9 mouse cellular contexts compared by ENCODE assay signal in genomic region chr5:99348257-99348849, GRCm38 (mm10).
DNase-seq lines count a peak whose midpoint lies in the region; ATAC-seq lines count a peak whose summit lies in the region.
"Had no signal": no experiment of that assay in that cellular context is flagged by ENCODE, and none has a peak within 500 bp of the region (broad histone marks: within the 10 kb centered on the region; RNA-seq: fewer than 3 reads in every experiment).

No protein-coding gene starts in this region.

- WGBS in kidney, embryonic 16.5 days: 79% methylated on average over 8 of the region's 8 CpGs
- 77% methylated on average over 8 of the region's 8 CpGs for WGBS in intestine, embryonic 15.5 days

- peaks cover 3% of the 10 kb centered on the region; the same call in 1 of the 2 replicates for H3K4me1 ChIP-seq in kidney, embryonic 16.5 days (ENCODE audit: insufficient read depth, low read length)
- no peaks in the 10 kb centered on the region for H3K4me1 ChIP-seq in intestine, embryonic 15.5 days (replicated peaks)

- H3K9me3 ChIP-seq in kidney, embryonic 16.5 days (ENCODE audit: low read length): no peaks in the 10 kb centered on the region
- no peaks in the 10 kb centered on the region for H3K9me3 ChIP-seq in intestine, embryonic 15.5 days
- H3K9me3 ChIP-seq: limb, embryonic 13.5 days had no signal

- H3K27me3 ChIP-seq in kidney, embryonic 16.5 days (ENCODE audit: insufficient read depth, low read length): 0 out of 2 replicates have a peak, but pooled peaks cover 2% of the 10 kb centered on the region
- H3K27me3 ChIP-seq in intestine, embryonic 15.5 days (replicated peaks): no peaks in the 10 kb centered on the region
- H3K27me3 ChIP-seq: limb, embryonic 13.5 days had no signal

- H3K9ac ChIP-seq in kidney, embryonic 16.5 days (replicated peaks; ENCODE audit: low read length): no peak overlapping the region
- no peak overlapping the region for H3K9ac ChIP-seq in intestine, embryonic 15.5 days
- H3K9ac ChIP-seq: limb, embryonic 13.5 days had no signal

- H3K4me3 ChIP-seq in kidney, embryonic 16.5 days (ENCODE audit: low read length): no peak overlapping the region
- no peak overlapping the region for H3K4me3 ChIP-seq in intestine, embryonic 15.5 days (replicated peaks)
- H3K4me3 ChIP-seq: limb, embryonic 13.5 days had no signal

- ATAC-seq in kidney, embryonic 16.5 days (ENCODE audit: low FRiP score, low TSS enrichment): no peak
- ATAC-seq in intestine, embryonic 15.5 days: no peak

- no peak overlapping the region for H3K27ac ChIP-seq in kidney, embryonic 16.5 days (ENCODE audit: low read length)
- no peak overlapping the region for H3K27ac ChIP-seq in intestine, embryonic 15.5 days
- H3K27ac ChIP-seq: limb, embryonic 13.5 days had no signal

- no peaks in the 10 kb centered on the region for H3K36me3 ChIP-seq in kidney, embryonic 16.5 days (ENCODE audit: insufficient read depth, low read length)
- H3K36me3 ChIP-seq in intestine, embryonic 15.5 days: no peaks in the 10 kb centered on the region
- H3K36me3 ChIP-seq: limb, embryonic 13.5 days had no signal

- DNase-seq in kidney, adult 11 months: peak; percentile 79
- peak; percentile 75 to 79 for DNase-seq in adrenal gland, postnatal 36 days
- DNase-seq in gastrocnemius, adult 8-10 months (ENCODE audit: low spot score in 2 of 2): peak; percentile 43 to 55
- peak; percentile 85 to 89 for DNase-seq in kidney, postnatal 36 days
- no peak for DNase-seq in retina, embryonic 14.5 days (ENCODE audit: low spot score)
- no peak for DNase-seq in urinary bladder, adult 18-20 months (ENCODE audit: low spot score in 2 of 2)

- no peak overlapping the region for H3K4me2 ChIP-seq in kidney, embryonic 16.5 days (replicated peaks; ENCODE audit: low read depth, low read length)
- H3K4me2 ChIP-seq in intestine, embryonic 15.5 days (replicated peaks): no peak overlapping the region
- H3K4me2 ChIP-seq: limb, embryonic 13.5 days had no signal

Comparison
In these comparisons a context has a peak if more than half of its experiments do, and no peak if none do; other contexts are left out.
1. DNase-seq: peak in kidney, adult 11 months (single experiment), adrenal gland, postnatal 36 days (2 of 2), gastrocnemius, adult 8-10 months (2 of 2) and kidney, postnatal 36 days (2 of 2); none in retina, embryonic 14.5 days (single experiment) and urinary bladder, adult 18-20 months (0 of 2).